Mouse (Mus musculus): ENCODE results near the gene Prkab2. TPM values are rescaled to one million over a fixed set of nuclear protein-coding genes. Genes with fewer than 3 reads are reported as not detected.

Gene Prkab2
- total and polyA plus RNA-seq, 3 experiments, result 0.68 to 1.5 (median 1.4) TPM

GRCm38 (mm10) chr3:97693806-97694205 lies 35.8 kb downstream of the Prkab2 start:
- dilution Hi-C loops (cut with MboI; ENCODE audit: extremely low pct_ligation_motif_present, extremely low pct_unique_long_range_greater_than_20kb, low sequenced_read_pairs), result no loop called here
- TF ChIP-seq POLR2AphosphoS2 (IDR thresholded peaks at IDR 0.05; ENCODE audit: low read depth, low read length) (no peak), POLR2A (IDR thresholded peaks at IDR 0.05; ENCODE audit: low read depth, low read length) (no peak), ELF1 (IDR thresholded peaks at IDR 0.05; ENCODE audit: low read depth, low read length) (no peak), IRF4 (IDR thresholded peaks at IDR 0.05; ENCODE audit: low read depth, low read length) (no peak), USF2 (conservative IDR thresholded peaks at IDR 0.05; ENCODE audit: low read depth, low read length) (no peak), CHD1 (IDR thresholded peaks at IDR 0.05; ENCODE audit: low read depth, low read length) (no peak), NELFE (IDR thresholded peaks at IDR 0.05; ENCODE audit: low read depth, low read length) (no peak), ZMIZ1 (IDR thresholded peaks at IDR 0.05; ENCODE audit: low read depth, low read length) (no peak), MEF2A (IDR thresholded peaks at IDR 0.05; ENCODE audit: borderline replicate concordance, low read depth, low read length) (no peak), GABPA (IDR thresholded peaks at IDR 0.05; ENCODE audit: insufficient replicate concordance, low read depth, low read length) (no peak), ZC3H11A (IDR thresholded peaks at IDR 0.05; ENCODE audit: low read depth, low read length) (no peak), HCFC1 (IDR thresholded peaks at IDR 0.05; ENCODE audit: low read depth, low read length) (no peak), ZKSCAN1 (IDR thresholded peaks at IDR 0.05; ENCODE audit: borderline replicate concordance, low read depth, low read length) (no peak), EP300 (IDR thresholded peaks at IDR 0.05; ENCODE audit: low read length) (no peak)

GRCm38 (mm10) chr3:97696866-97697265 lies 38.9 kb downstream of the Prkab2 start:
- TF ChIP-seq SIN3A (IDR thresholded peaks at IDR 0.05; ENCODE audit: low read length), result no peak
- TF ChIP-seq UBTF (IDR thresholded peaks at IDR 0.05; ENCODE audit: low read depth, low read length), result no peak
- no peak for TF ChIP-seq CHD2 (IDR thresholded peaks at IDR 0.05; ENCODE audit: low read length)
- no peak for TF ChIP-seq ZNF384 (IDR thresholded peaks at IDR 0.05; ENCODE audit: low read depth, low read length)
- no peak for TF ChIP-seq BHLHE40 (IDR thresholded peaks at IDR 0.05; ENCODE audit: low read depth, low read length)
- TF ChIP-seq CHD1 (IDR thresholded peaks at IDR 0.05; ENCODE audit: low read depth, low read length), result no peak
- TF ChIP-seq E2F4 (IDR thresholded peaks at IDR 0.05; ENCODE audit: insufficient replicate concordance, low read depth, low read length), result no peak
- no peak for TF ChIP-seq NRF1 (IDR thresholded peaks at IDR 0.05; ENCODE audit: low read depth, low read length)
- TF ChIP-seq KAT2A (IDR thresholded peaks at IDR 0.05; ENCODE audit: insufficient replicate concordance, low read length), result no peak
- TF ChIP-seq POLR2AphosphoS2 (IDR thresholded peaks at IDR 0.05; ENCODE audit: low read depth, low read length), result no peak
- TF ChIP-seq RAD21 (IDR thresholded peaks at IDR 0.05; ENCODE audit: low read depth, low read length), result no peak
- TF ChIP-seq JUN (IDR thresholded peaks at IDR 0.05; ENCODE audit: insufficient read depth, low read depth, low read length), result no peak
- Histone ChIP-seq H3K4me2 (ENCODE audit: insufficient read depth, low read depth, poor library complexity, severe bottlenecking) (no peak overlapping the region), H3K9me3 (replicated peaks; ENCODE audit: low read length) (no peaks in the 10 kb centered on the region), H3K4me3 (replicated peaks in 1 of 3; ENCODE audit: low read depth in 2 of 3, low read length in 2 of 3, poor library complexity in 1 of 3) (no peak overlapping the region), H3K27me3 (replicated peaks) (peaks cover 19% of the 10 kb centered on the region), H3K4me1 (ENCODE audit: control insufficient read depth in 1 of 2, insufficient read depth in 2 of 2) (no peaks in the 10 kb centered on the region), H3K79me2 (replicated peaks; ENCODE audit: control insufficient read depth, extremely low read depth, insufficient read depth, poor library complexity, severe bottlenecking) (no peaks in the 10 kb centered on the region), H3K36me3 (replicated peaks in 1 of 2; ENCODE audit: control insufficient read depth in 1 of 2, insufficient read depth in 1 of 2, low read length in 1 of 2) (no peaks in the 10 kb centered on the region), H3K9ac (ENCODE audit: insufficient read depth, low read depth) (no peak overlapping the region), H3K27ac (ENCODE audit: insufficient read depth, low read depth) (no peak overlapping the region)
- in situ Hi-C loops (cut with MboI; ENCODE audit: low pct_ligation_motif_present, low pct_unique_long_range_greater_than_20kb, low sequenced_read_pairs), result loop anchor here (25.0 kb wide), 1 partner anchor 465 kb away; the partner anchor contains the start of gene Adam30
- dilution Hi-C loops (cut with MboI; ENCODE audit: extremely low pct_ligation_motif_present, extremely low pct_unique_long_range_greater_than_20kb, low sequenced_read_pairs), result no loop called here
- DNase-seq (ENCODE audit: extremely low read depth), result no peak

More at GRCm38 (mm10) chr3:97693806-97694205, 35.8 kb downstream of the Prkab2 start:
- H3K79me2 ChIP-seq (replicated peaks; ENCODE audit: control insufficient read depth, extremely low read depth, insufficient read depth, poor library complexity, severe bottlenecking), result no peaks in the 10 kb centered on the region
- no peak overlapping the region for H3K4me2 ChIP-seq (ENCODE audit: insufficient read depth, low read depth, poor library complexity, severe bottlenecking)
- in situ Hi-C loops (cut with MboI; ENCODE audit: low pct_ligation_motif_present, low pct_unique_long_range_greater_than_20kb, low sequenced_read_pairs), result loop anchor here (25.0 kb wide), 1 partner anchor 468 kb away; the partner anchor contains the start of gene Adam30
- no peak overlapping the region for H3K4me3 ChIP-seq (replicated peaks in 1 of 3; ENCODE audit: low read depth in 2 of 3, low read length in 2 of 3, poor library complexity in 1 of 3)
- peaks cover 17% of the 10 kb centered on the region for H3K27me3 ChIP-seq (replicated peaks)
- no peaks in the 10 kb centered on the region for H3K4me1 ChIP-seq (ENCODE audit: control insufficient read depth in 1 of 2, insufficient read depth in 2 of 2)
- H3K36me3 ChIP-seq (replicated peaks in 1 of 2; ENCODE audit: control insufficient read depth in 1 of 2, insufficient read depth in 1 of 2, low read length in 1 of 2), result no peaks in the 10 kb centered on the region
- no peaks in the 10 kb centered on the region for H3K9me3 ChIP-seq (replicated peaks; ENCODE audit: low read length)
- no peak overlapping the region for H3K27ac ChIP-seq (ENCODE audit: insufficient read depth, low read depth)
- DNase-seq (ENCODE audit: extremely low read depth), result no peak
- H3K9ac ChIP-seq (ENCODE audit: insufficient read depth, low read depth), result no peak overlapping the region
